Mouse (Mus musculus): Measurements from ENCODE around the gene Fli1.

The Fli1 gene

GRCm38 (mm10) chr9:32500063-32500462 lies 42.6 kb downstream of the Fli1 start:
- DNase-seq = no peak

GRCm38 (mm10) chr9:32499469-32499868 lies 43.2 kb downstream of the Fli1 start:
- no peak for DNase-seq

GRCm38 (mm10) chr9:32495643-32495997 lies 47.0 kb downstream of the Fli1 start:
- DNase-seq = no peak

GRCm38 (mm10) chr9:32494891-32495642 lies 47.6 kb downstream of the Fli1 start:
- no peak for DNase-seq

GRCm38 (mm10) chr9:32493588-32494423 lies 48.9 kb downstream of the Fli1 start:
- DNase-seq = no peak

- no peak for DNase-seq
These were observed 49.9 kb downstream of the Fli1 start for GRCm38 (mm10) chr9:32492753-32493152.

GRCm38 (mm10) chr9:32491484-32491883 lies 51.2 kb downstream of the Fli1 start:
- no peak for DNase-seq

- DNase-seq = no peak
These were observed 52.8 kb downstream of the Fli1 start for GRCm38 (mm10) chr9:32489794-32490358.

- DNase-seq = no peak
These were observed 53.3 kb downstream of the Fli1 start for GRCm38 (mm10) chr9:32489315-32489714.

GRCm38 (mm10) chr9:32488627-32489026 lies 54.0 kb downstream of the Fli1 start:
- no peak for DNase-seq

- DNase-seq = no peak
These were observed 54.8 kb downstream of the Fli1 start for GRCm38 (mm10) chr9:32487823-32488222.

GRCm38 (mm10) chr9:32487401-32487800 lies 55.3 kb downstream of the Fli1 start:
- no peak for DNase-seq

- DNase-seq = no peak
These were observed 62.2 kb downstream of the Fli1 start for GRCm38 (mm10) chr9:32480418-32480817.

GRCm38 (mm10) chr9:32478799-32479198 lies 63.9 kb downstream of the Fli1 start:
- DNase-seq = no peak

- peak; percentile 8 for DNase-seq
These were observed 64.6 kb downstream of the Fli1 start for GRCm38 (mm10) chr9:32478087-32478486.

GRCm38 (mm10) chr9:32476604-32477003 lies 66.1 kb downstream of the Fli1 start:
- no peak for DNase-seq

GRCm38 (mm10) chr9:32474621-32475390 lies 67.9 kb downstream of the Fli1 start:
- DNase-seq = no peak

- DNase-seq = no peak
These were observed 70.3 kb downstream of the Fli1 start for GRCm38 (mm10) chr9:32472346-32472745.

- DNase-seq = no peak
These were observed 73.4 kb downstream of the Fli1 start for GRCm38 (mm10) chr9:32469123-32469751.

GRCm38 (mm10) chr9:32468313-32468712 lies 74.3 kb downstream of the Fli1 start:
- no peak for DNase-seq

GRCm38 (mm10) chr9:32467443-32467842 lies 75.2 kb downstream of the Fli1 start:
- no peak for DNase-seq

- DNase-seq = no peak
These were observed 75.8 kb downstream of the Fli1 start for GRCm38 (mm10) chr9:32466861-32467260.

GRCm38 (mm10) chr9:32456707-32457106 lies 86.0 kb downstream of the Fli1 start:
- no peak for DNase-seq

Data from right cerebral cortex, postnatal 4 days (tissue).